Mouse (Mus musculus) liver (tissue): Measurements from ENCODE around the gene Rhox3e.
"Not testable (repeated sequence)": the region's sequence is repeated elsewhere in the genome, so short reads cannot be mapped to it uniquely, and the experiment has no call there.

Experiments used
- DNase-seq: peaks from one replicate; pipeline ENCODE4 v3.0.0-alpha.2; 2020; ENCODE audit warnings: mixed read lengths

Gene Rhox3e

DNA sequence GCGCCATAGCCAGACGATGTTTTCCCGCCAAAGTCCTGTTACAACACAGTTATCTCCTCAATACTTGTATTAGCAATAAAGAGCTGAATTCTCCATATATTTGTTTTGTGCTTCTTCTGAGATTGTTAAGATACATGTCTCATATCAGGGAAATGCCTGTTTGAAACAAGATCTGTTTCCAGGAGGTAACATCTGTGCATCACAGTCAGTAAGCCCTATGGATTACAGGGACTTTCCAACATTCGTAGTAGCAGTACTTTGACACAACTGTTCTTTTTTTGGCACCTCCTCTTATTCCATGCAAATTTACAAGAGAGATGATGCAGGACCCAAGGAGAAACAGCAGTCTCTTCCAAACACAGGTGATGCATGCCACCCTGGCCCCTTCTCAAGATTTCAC, at the start of gene Rhox3e:
Gene Rhox3e, plus strand, starts transcription at position 301 of the 400 bp plus-strand sequence.
- not testable (repeated sequence) for DNase-seq

DNA sequence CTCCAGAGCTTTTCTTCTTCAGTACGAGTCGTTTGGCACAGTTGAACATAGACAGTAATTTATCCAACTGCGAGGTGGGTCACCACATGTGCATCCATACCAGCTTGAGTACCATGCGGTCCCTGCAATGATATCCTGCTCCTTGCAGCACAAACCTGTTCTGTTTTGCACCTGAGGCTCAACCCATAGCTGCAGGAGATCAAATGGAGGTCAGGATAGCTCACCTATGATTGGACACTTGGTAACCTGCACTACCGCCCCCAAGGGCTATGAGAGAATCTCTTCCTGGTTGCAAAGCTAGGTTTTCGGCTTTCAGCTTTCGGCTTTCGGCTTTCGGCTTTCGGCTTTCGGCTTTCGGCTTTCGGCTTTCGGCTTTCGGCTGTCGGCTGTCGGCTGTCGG, 27.8 kb upstream of the Rhox3e start, which contains the start of gene Rhox4d:
Gene Rhox4d, plus strand, starts transcription at position 301 of the 400 bp plus-strand sequence.
- DNase-seq: not testable (repeated sequence)

DNA sequence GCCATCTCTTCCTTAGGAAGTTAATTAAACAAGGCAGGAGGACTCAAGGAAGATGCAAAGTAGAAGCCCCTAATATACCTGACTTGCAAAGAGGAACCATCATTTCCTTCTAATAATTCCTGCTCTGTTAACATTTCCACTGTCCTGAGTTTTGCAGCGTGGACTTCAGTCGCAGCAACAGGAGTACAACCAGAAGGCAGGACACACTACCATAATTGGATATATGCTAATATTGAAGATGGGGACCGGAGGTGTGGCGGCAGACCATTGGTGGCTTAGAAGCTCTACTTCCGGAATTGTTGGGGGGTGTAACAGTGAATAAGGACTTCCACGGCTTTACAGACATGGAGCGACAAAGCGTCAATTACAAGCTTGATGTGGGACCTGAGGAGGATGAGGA, 11.7 kb upstream of the Rhox3e start, which contains the start of gene Rhox2e:
Gene Rhox2e, plus strand, starts transcription at position 301 of the 400 bp plus-strand sequence.
- DNase-seq: not testable (repeated sequence)

DNA sequence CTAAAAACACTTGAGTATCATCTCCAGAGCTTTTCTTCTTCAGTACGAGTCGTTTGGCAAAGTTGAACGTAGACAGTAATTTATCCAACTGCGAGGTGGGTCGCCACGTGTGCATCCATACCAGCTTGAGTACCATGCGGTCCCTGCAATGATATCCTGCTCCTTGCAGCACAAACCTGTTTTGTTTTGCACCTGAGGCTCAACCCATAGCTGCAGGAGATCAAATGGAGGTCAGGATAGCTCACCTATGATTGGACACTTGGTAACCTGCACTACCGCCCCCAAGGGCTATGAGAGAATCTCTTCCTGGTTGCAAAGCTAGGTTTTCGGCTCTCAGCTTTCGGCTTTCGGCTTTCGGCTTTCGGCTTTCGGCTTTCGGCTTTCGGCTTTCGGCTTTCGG, 15.3 kb downstream of the Rhox3e start, which contains the start of gene Rhox4e:
Gene Rhox4e, plus strand, starts transcription at position 301 of the 400 bp plus-strand sequence.
- not testable (repeated sequence) for DNase-seq

DNA sequence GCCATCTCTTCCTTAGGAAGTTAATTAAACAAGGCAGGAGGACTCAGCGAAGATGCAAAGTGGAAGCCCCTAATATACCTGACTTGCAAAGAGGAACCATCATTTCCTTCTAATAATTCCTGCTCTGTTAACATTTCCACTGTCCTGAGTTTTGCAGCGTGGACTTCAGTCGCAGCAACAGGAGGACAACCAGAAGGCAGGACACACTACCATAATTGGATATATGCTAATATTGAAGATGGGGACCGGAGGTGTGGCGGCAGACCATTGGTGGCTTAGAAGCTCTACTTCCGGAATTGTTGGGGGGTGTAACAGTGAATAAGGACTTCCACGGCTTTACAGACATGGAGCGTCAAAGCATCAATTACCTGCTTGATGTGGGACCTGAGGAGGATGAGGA, 29.3 kb downstream of the Rhox3e start, which contains the start of gene Rhox2f:
Gene Rhox2f, plus strand, starts transcription at position 301 of the 400 bp plus-strand sequence.
- DNase-seq: not testable (repeated sequence)

DNA sequence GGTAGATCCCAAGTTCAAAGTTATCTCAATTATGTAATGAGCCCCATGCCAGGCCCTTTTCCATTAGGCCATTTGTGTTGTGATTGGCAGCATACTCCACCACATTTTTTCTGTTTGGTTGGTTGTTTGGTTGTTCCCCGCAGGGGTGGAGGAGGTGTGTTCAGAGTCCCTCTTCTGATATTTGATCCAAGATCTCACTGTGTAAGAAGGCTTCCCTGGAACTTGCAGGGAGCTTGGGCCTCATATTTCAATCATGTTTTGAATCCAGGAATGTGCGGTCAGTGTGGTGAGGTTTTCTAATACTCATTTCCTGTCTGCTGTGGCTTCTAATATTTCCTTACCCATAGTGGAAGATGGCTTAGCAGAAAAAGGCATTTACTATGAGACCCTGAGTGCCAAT, 30.8 kb downstream of the Rhox3e start:
- not testable (repeated sequence) for DNase-seq

DNA sequence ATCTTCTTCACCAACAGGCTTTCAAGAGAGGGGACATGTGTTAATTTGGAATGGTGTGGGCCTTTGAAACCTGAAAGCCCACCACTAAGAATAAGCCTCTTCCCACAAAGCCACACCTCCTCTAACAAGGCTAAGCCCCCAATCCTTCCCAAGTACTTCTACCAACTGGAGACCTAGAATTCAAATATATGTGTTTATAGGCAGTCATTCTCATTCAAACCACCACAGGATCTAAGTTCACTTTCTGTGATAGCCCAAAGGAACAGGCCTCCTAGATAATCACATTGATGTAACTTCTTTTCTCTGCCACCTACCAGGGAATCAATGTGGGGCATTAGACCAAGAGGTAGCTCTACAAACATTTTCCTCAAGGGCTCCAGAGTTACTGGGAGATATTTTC, 38.9 kb downstream of the Rhox3e start, which contains the start of gene Rhox3f:
Gene Rhox3f, plus strand, starts transcription at position 301 of the 400 bp plus-strand sequence.
- not testable (repeated sequence) for DNase-seq
